Mouse (Mus musculus): Measurements from ENCODE around the gene Pde4a. TPM values are rescaled to one million over a fixed set of nuclear protein-coding genes. Genes with fewer than 3 reads are reported as not detected.

The Pde4a gene
- total and polyA plus RNA-seq, 3 experiments = 1.7 to 7.6 (median 4.8) TPM

DNA sequence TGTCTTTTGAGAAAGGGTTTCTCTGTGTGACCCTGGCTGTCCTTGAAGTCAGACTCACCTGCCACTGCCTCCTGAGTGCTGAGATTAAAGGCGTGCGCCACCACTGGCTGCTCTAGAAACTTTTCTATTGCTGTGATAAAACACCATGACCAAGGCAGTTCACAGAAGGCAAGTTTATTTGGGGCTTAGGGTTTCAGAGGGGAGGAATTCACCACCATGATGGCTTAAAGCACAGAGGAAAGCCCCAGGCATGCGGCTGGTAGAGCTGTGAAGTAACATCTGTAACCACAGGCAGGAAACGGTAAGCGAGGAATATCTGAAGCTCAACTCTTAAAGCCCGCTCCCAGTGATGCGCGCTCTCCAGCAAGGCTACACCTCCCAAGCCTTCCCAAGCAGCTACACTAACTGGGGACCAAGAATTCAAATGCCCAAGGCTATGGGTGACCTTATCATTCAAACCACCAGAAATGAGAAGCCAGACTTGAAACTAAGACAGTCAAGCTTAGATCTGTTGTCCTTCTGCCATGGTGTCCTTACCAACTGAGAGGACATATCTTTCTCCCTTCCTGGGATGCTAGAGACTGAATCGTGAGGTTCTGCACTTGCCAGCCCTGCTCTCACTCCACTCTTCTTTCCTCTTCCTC is 32.3 kb upstream of the Pde4a start (continued):
- TF ChIP-seq RAD21 (IDR thresholded peaks at IDR 0.05; ENCODE audit: low read depth, low read length) = peak; percentile 34
- TF ChIP-seq SIN3A (IDR thresholded peaks at IDR 0.05; ENCODE audit: low read length) = no peak
- no peak for TF ChIP-seq MXI1 (IDR thresholded peaks at IDR 0.05; ENCODE audit: low read depth, low read length)
- TF ChIP-seq IRF4 (IDR thresholded peaks at IDR 0.05; ENCODE audit: low read depth, low read length) = peak; percentile 84
- peak; percentile 49; the same call in 1 of the 2 replicates for TF ChIP-seq POLR2A (IDR thresholded peaks at IDR 0.05; ENCODE audit: low read depth, low read length)
- no peak for TF ChIP-seq USF1 (IDR thresholded peaks at IDR 0.05; ENCODE audit: low read depth, low read length)
- peak; percentile 83 for TF ChIP-seq BHLHE40 (IDR thresholded peaks at IDR 0.05; ENCODE audit: low read depth, low read length)
- TF ChIP-seq ETS1 (conservative IDR thresholded peaks at IDR 0.05; ENCODE audit: low read depth, low read length) = peak; percentile 85
- TF ChIP-seq ZKSCAN1 (IDR thresholded peaks at IDR 0.05; ENCODE audit: borderline replicate concordance, low read depth, low read length) = no peak
- peak; percentile 88 for TF ChIP-seq TCF12 (IDR thresholded peaks at IDR 0.05; ENCODE audit: low read depth, low read length)
- TF ChIP-seq MAFK (IDR thresholded peaks at IDR 0.05; ENCODE audit: insufficient replicate concordance, low read length) = no peak
- no peak for TF ChIP-seq ZC3H11A (IDR thresholded peaks at IDR 0.05; ENCODE audit: low read depth, low read length)
- peak; percentile 22; the same call in 1 of the 2 replicates for TF ChIP-seq SMC3 (IDR thresholded peaks at IDR 0.05; ENCODE audit: low read depth, low read length)
- no peak for TF ChIP-seq GABPA (IDR thresholded peaks at IDR 0.05; ENCODE audit: insufficient replicate concordance, low read depth, low read length)
- no peak for TF ChIP-seq ZNF384 (IDR thresholded peaks at IDR 0.05; ENCODE audit: low read depth, low read length)

DNA sequence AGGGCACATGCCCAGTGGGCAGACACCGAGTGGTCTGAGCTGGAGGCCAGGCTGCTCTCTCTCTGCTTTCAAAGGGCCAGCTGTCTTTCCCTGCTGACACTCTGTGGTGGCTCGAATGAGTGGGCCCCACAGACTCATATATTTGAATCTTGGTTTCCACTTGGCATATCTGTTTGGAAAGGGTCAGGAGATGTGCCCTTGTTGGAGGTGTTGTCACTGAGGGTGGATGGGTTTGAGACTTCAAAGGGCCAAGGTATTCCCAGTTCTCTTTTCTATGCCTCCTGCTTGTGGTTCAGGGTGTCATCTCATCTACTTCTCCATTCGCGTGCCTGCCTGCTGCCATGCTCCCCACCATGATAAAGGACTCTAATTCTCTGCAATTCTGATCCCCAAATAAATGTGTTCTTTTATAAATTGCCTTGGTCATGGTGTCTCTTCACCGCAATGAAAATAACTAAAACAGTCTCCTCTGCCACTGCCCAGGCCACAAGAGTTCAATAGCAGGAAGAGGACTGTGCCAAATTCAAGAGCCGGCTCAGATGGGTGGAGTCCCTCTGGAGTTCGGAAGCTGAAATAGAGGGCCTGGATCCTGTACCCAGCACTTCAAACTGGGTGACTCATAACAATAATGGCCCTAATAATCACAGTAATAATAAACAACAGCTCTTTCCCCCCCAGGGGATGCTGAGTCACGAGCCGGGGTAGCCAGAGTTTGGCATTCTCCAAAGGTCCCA is 30.8 kb upstream of the Pde4a start:
- peak; percentile 78 for DNase-seq (ENCODE audit: extremely low read depth)
- no peaks in the 10 kb centered on the region for H3K27me3 ChIP-seq (replicated peaks)
- in situ Hi-C loops (cut with MboI; ENCODE audit: low pct_ligation_motif_present, low pct_unique_long_range_greater_than_20kb, low sequenced_read_pairs) = loop anchor here (5.0 kb wide), 1 partner anchor 42 kb away; the partner anchor contains the start of genes Gm38431 and Raver1
- dilution Hi-C loops (cut with MboI; ENCODE audit: extremely low pct_ligation_motif_present, extremely low pct_unique_long_range_greater_than_20kb, low sequenced_read_pairs) = no loop called here
- peak overlapping the region; percentile 67 for H3K4me2 ChIP-seq (ENCODE audit: insufficient read depth, low read depth, poor library complexity, severe bottlenecking)
- H3K4me1 ChIP-seq (ENCODE audit: control insufficient read depth in 1 of 2, insufficient read depth in 2 of 2) = peaks cover 18 to 69% of the 10 kb centered on the region in 2 experiments
- peaks cover 10% of the 10 kb centered on the region for H3K79me2 ChIP-seq (replicated peaks; ENCODE audit: control insufficient read depth, extremely low read depth, insufficient read depth, poor library complexity, severe bottlenecking)
- H3K36me3 ChIP-seq (replicated peaks in 1 of 2; ENCODE audit: control insufficient read depth in 1 of 2, insufficient read depth in 1 of 2, low read length in 1 of 2) = peaks cover 24 to 30% of the 10 kb centered on the region in 2 experiments
- peak overlapping the region; percentile 98 for H3K27ac ChIP-seq (ENCODE audit: insufficient read depth, low read depth)
- H3K4me3 ChIP-seq (replicated peaks in 1 of 3; ENCODE audit: low read depth in 2 of 3, low read length in 2 of 3, poor library complexity in 1 of 3) = peak overlapping the region in 1 of 3 experiments; percentile 43
- H3K9me3 ChIP-seq (replicated peaks; ENCODE audit: low read length) = no peaks in the 10 kb centered on the region
- peak overlapping the region; percentile 46 for H3K9ac ChIP-seq (ENCODE audit: insufficient read depth, low read depth)
- TF ChIP-seq ZNF384 (IDR thresholded peaks at IDR 0.05; ENCODE audit: low read depth, low read length) (no peak), TBP (conservative IDR thresholded peaks at IDR 0.05; ENCODE audit: low read depth, low read length) (no peak), MYC (IDR thresholded peaks at IDR 0.05; ENCODE audit: low read depth, low read length) (peak; percentile 54; the same call in 1 of the 2 replicates), SIN3A (IDR thresholded peaks at IDR 0.05; ENCODE audit: low read length) (peak; percentile 79; the same call in 1 of the 2 replicates), RAD21 (IDR thresholded peaks at IDR 0.05; ENCODE audit: low read depth, low read length) (no peak), ZC3H11A (IDR thresholded peaks at IDR 0.05; ENCODE audit: low read depth, low read length) (no peak), NELFE (IDR thresholded peaks at IDR 0.05; ENCODE audit: low read depth, low read length) (no peak), EP300 (IDR thresholded peaks at IDR 0.05; ENCODE audit: low read length) (peak; percentile 61), RCOR1 (conservative IDR thresholded peaks at IDR 0.05; ENCODE audit: low read depth, low read length) (peak; percentile 72; the same call in 1 of the 2 replicates), PAX5 (IDR thresholded peaks at IDR 0.05; ENCODE audit: low read length) (no peak), BHLHE40 (IDR thresholded peaks at IDR 0.05; ENCODE audit: low read depth, low read length) (peak; percentile 78), MAZ (IDR thresholded peaks at IDR 0.05; ENCODE audit: low read depth, low read length) (no peak), HCFC1 (IDR thresholded peaks at IDR 0.05; ENCODE audit: low read depth, low read length) (no peak; the same call in 1 of the 2 replicates), UBTF (IDR thresholded peaks at IDR 0.05; ENCODE audit: low read depth, low read length) (0 out of 2 replicates have a peak, but pooled peaks have one; percentile 26), MEF2A (IDR thresholded peaks at IDR 0.05; ENCODE audit: borderline replicate concordance, low read depth, low read length) (no peak), CTCF (conservative IDR thresholded peaks at IDR 0.05 in 1 of 2, IDR thresholded peaks at IDR 0.05 in 1 of 2; ENCODE audit: low read depth in 2 of 2, low read length in 2 of 2) (no peak), JUND (conservative IDR thresholded peaks at IDR 0.05; ENCODE audit: low read depth, low read length) (peak; percentile 71; the same call in 1 of the 2 replicates), ELF1 (IDR thresholded peaks at IDR 0.05; ENCODE audit: low read depth, low read length) (0 out of 2 replicates have a peak, but pooled peaks have one; percentile 8), SMC3 (IDR thresholded peaks at IDR 0.05; ENCODE audit: low read depth, low read length) (no peak), ZMIZ1 (IDR thresholded peaks at IDR 0.05; ENCODE audit: low read depth, low read length) (peak; percentile 63; the same call in 1 of the 2 replicates), NRF1 (IDR thresholded peaks at IDR 0.05; ENCODE audit: low read depth, low read length) (no peak), USF1 (IDR thresholded peaks at IDR 0.05; ENCODE audit: low read depth, low read length) (no peak), MAX (IDR thresholded peaks at IDR 0.05; ENCODE audit: low read length) (peak; percentile 72), TCF12 (IDR thresholded peaks at IDR 0.05; ENCODE audit: low read depth, low read length) (peak; percentile 67), USF2 (conservative IDR thresholded peaks at IDR 0.05; ENCODE audit: low read depth, low read length) (no peak), MAFK (IDR thresholded peaks at IDR 0.05; ENCODE audit: insufficient replicate concordance, low read length) (peak; percentile 31; the same call in 1 of the 2 replicates), ETS1 (conservative IDR thresholded peaks at IDR 0.05; ENCODE audit: low read depth, low read length) (peak; percentile 57)

Measured in CH12.LX (cell line).